Mouse (Mus musculus) ES-Bruce4 (cell line): ENCODE measurements around the gene Kif6.

Source experiments
- CTCF ChIP-seq: IDR thresholded peaks from one replicate; pipeline ENCODE4 v1.8.1; 2011; ENCODE audit warnings: low read depth, low read length
- EP300 ChIP-seq: IDR thresholded peaks from 2 replicates; pipeline ENCODE4 v1.6.1; 2011; ENCODE audit warnings: low read depth, low read length; ENCODE audit not compliant: insufficient read depth

GRCm38 (mm10) chr17:49872305-49872704 lies 257.4 kb downstream of the Kif6 start:
- TF ChIP-seq CTCF (no peak), EP300 (no peak)
